Mouse (Mus musculus): Measurements from ENCODE around the gene Ush1c. TPM values are rescaled to one million over a fixed set of nuclear protein-coding genes. Genes with fewer than 3 reads are reported as not detected.

Gene Ush1c
- 0.51 TPM in 1 of 2 replicates, not detected in the other for total RNA-seq (2023)

DNA sequence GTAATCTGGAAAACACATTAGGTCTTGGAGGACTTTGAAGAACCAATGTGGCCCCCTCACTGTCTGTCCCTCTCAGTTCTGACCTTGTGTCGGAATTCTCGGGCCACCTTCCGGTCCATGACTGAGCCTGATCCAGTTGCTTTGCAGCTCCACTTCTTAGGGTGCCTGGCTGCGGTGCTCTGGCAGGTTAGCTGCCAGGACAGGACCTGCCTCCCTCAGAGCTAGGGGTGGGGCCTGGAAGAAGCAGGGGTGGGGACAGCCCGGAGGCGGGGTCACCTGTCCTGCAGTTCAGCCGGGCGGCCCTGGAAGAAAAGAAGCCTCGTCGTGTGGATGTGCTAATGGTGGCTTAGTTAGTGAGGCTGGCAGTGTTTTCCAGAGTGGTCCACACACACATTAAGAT, at the start of gene Ush1c:
Ush1c (minus strand) TSS at position 158 of the 400 bp plus-strand sequence.

DNA sequence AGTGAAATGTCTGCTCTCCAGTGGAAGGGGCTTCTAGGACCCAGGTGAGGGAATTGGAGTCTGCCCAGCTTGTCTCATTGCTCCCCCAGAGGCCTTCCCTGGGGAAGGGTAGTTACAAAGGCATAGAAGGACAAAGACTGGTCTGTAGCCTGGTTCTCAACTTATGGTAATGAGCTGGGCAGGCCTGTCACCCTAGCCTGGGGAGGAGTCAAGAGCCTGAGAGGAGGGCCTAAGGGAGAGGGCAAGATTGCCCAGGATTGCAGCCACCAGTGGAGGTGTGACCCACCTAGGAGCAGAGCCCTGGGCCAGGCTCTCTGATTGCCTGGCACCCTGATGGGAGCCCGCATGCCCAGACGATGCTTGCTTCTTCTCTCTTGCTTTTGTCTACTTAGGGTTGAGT, 2.4 kb upstream of the Ush1c start, which contains the start of gene Otog:
Otog (plus strand) TSS at position 292 of the 400 bp plus-strand sequence.

DNA sequence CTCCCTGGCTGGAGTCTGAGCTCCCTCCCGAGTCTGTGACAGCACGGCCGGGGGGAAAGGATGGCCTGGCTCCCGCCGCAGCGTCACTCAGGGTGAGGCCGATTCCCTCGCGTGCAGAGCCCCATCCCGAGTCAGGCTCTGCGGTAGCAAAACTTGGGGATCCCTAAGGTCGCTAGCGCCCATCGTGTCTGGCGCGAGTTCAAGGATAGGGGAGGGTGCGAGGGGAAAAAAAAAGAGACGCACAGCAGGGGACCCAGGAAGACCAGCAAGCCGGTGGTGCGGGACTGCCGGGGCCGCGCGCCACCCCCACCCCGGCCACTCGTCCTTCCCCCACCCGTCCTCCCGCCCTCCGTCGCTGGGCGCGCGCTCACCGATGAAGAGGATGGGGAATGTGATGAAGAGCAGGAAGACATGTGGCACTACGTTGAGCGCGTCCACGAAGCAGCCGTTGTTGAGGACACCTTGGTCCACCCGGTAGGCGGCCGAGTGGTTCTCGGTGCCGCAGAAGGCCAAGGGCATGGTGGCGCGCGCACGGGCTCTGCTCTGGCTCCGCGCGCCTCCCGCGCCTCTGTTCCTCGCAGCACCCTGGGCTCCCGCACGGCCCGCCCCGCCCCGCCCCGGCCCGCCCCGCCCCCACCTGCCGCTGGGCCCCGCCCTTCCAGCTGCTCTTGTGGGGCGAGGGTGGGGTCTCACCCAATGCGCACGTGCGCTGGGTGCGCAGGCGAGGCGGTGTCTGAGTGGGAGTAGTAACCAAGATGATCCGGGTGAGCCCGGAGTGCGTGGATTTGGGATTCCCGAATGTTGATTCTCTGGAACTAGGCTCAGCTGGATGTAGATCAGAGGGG, 58.6 kb downstream of the Ush1c start, which contains the start of gene Abcc8:
Abcc8 (minus strand) TSS at position 603 of the 845 bp plus-strand sequence.

Other genes with a start within 250 kb of the Ush1c start
- not detected in 2 replicates for gene Abcc6, start 208.2 kb downstream of the Ush1c start, total RNA-seq (2023)
- 22.6 and 29.8 TPM in 2 replicates for gene Nomo1, start 204.8 kb downstream of the Ush1c start, total RNA-seq (2023)
- not detected in 2 replicates for gene Kcnj11, start 137.7 kb downstream of the Ush1c start, total RNA-seq (2023)
- gene Abcc8, start 58.5 kb downstream of the Ush1c start, total RNA-seq (2023) = 0.16 and 0.73 TPM in 2 replicates
- gene Otog, start 2.5 kb upstream of the Ush1c start, total RNA-seq (2023) = 0.77 and 1.1 TPM in 2 replicates
- gene Myod1, start 138.0 kb upstream of the Ush1c start, total RNA-seq (2023) = not detected in 2 replicates
- gene Kcnc1, start 158.0 kb upstream of the Ush1c start, total RNA-seq (2023) = not detected in 2 replicates